Mouse (Mus musculus) heart, embryonic 12.5 days (tissue): Measurements from ENCODE around the gene Synm. TPM values are rescaled to one million over a fixed set of nuclear protein-coding genes. Genes with fewer than 3 reads are reported as not detected.

Experiments
- ATAC-seq: fragments of 200-750 bp; cut with Nextera tagmentation; 2 replicates; pipeline ENCODE4 v1.8.0; 2017; ENCODE audit warnings: moderate TSS enrichment, moderate library complexity; ENCODE audit not compliant: insufficient number of reproducible peaks, low FRiP score
- H3K27ac ChIP-seq: fragments of 300-500 bp; sonication (generic); 2 replicates; pipeline ENCODE4 v1.5.1; 2016; ENCODE audit warnings: mild to moderate bottlenecking, moderate library complexity; ENCODE audit not compliant: poor library complexity, severe bottlenecking
- H3K27me3 ChIP-seq: fragments of 300-500 bp; sonication (generic); replicated peaks from 2 replicates; pipeline ENCODE4 v1.6.1; 2016; ENCODE audit warnings: mild to moderate bottlenecking, moderate library complexity
- H3K36me3 ChIP-seq: fragments of 300-500 bp; sonication (generic); 2 replicates; pipeline ENCODE4 v1.6.1; 2016; ENCODE audit warnings: mild to moderate bottlenecking, moderate library complexity
- H3K4me1 ChIP-seq: fragments of 300-500 bp; sonication (generic); replicated peaks from 2 replicates; pipeline ENCODE4 v1.6.1; 2016; ENCODE audit warnings: mild to moderate bottlenecking
- H3K4me2 ChIP-seq: fragments of 300-500 bp; sonication (generic); 2 replicates; pipeline ENCODE4 v1.6.1; 2016; ENCODE audit warnings: mild to moderate bottlenecking, moderate library complexity
- H3K4me3 ChIP-seq: fragments of 300-500 bp; sonication (generic); 2 replicates; pipeline ENCODE4 v1.5.1; 2016; ENCODE audit warnings: mild to moderate bottlenecking
- H3K9ac ChIP-seq: fragments of 300-500 bp; sonication (generic); 2 replicates; pipeline ENCODE4 v1.6.1; 2016; ENCODE audit warnings: mild to moderate bottlenecking, moderate library complexity
- H3K9me3 ChIP-seq: fragments of 300-500 bp; sonication (generic); replicated peaks from 2 replicates; pipeline ENCODE4 v1.6.1; 2016; ENCODE audit warnings: mild to moderate bottlenecking, moderate library complexity
- WGBS: fragments of 180-500 bp; shearing (Covaris S2); methylation state at CpG from one replicate; pipeline ENCODE4 v1.1.7; 2016; 5-methylcytosine and 5-hydroxymethylcytosine counted together
- polyA plus RNA-seq: library from polyadenylated mRNA; unstranded; fragments of >200 nt; fragmentation: Nextera tagmentation; extraction: Ambion mirVana; gene quantifications from 2 replicates; pipeline ENCODE4 v1.2.1, GENCODE M21; 2016

Gene Synm
- polyA plus RNA-seq, 1 experiment from 2014 or later = 6.6 TPM

- Histone ChIP-seq H3K27me3 (no peaks in the 10 kb centered on the region), H3K9ac (no peak overlapping the region), H3K27ac (0 out of 2 replicates have a peak overlapping the region, but pooled peaks have one; percentile 10), H3K4me1 (peaks cover 35% of the 10 kb centered on the region), H3K4me2 (no peak overlapping the region), H3K9me3 (no peaks in the 10 kb centered on the region), H3K36me3 (peaks cover 10% of the 10 kb centered on the region), H3K4me3 (no peak overlapping the region)
- no peak for ATAC-seq
Measured at GRCm38 (mm10) chr7:67700846-67701245, 58.7 kb downstream of the Synm start.

- ATAC-seq = no peak
- Histone ChIP-seq H3K9ac (no peak overlapping the region), H3K4me3 (no peak overlapping the region), H3K4me1 (peaks cover 22% of the 10 kb centered on the region), H3K9me3 (no peaks in the 10 kb centered on the region), H3K36me3 (peaks cover 10% of the 10 kb centered on the region), H3K4me2 (no peak overlapping the region), H3K27ac (no peak overlapping the region), H3K27me3 (no peaks in the 10 kb centered on the region)
- 90% methylated on average over 4 of the region's 4 CpGs for WGBS
Measured at GRCm38 (mm10) chr7:67699301-67699700, 60.2 kb downstream of the Synm start.

- H3K4me1 ChIP-seq = peaks cover 17% of the 10 kb centered on the region
- ATAC-seq = no peak
- H3K27ac ChIP-seq = no peak overlapping the region
- H3K36me3 ChIP-seq = peaks cover 16% of the 10 kb centered on the region
- 85% methylated on average over 28 of the region's 28 CpGs for WGBS
- H3K4me3 ChIP-seq = no peak overlapping the region
- H3K9me3 ChIP-seq = no peaks in the 10 kb centered on the region
- no peaks in the 10 kb centered on the region for H3K27me3 ChIP-seq
- no peak overlapping the region for H3K4me2 ChIP-seq
- H3K9ac ChIP-seq = no peak overlapping the region
Measured at GRCm38 (mm10) chr7:67697892-67698630, 61.5 kb downstream of the Synm start.

GRCm38 (mm10) chr7:67695906-67696305 lies 63.6 kb downstream of the Synm start:
- Histone ChIP-seq H3K4me3 (no peak overlapping the region), H3K4me2 (no peak overlapping the region), H3K27ac (no peak overlapping the region), H3K27me3 (no peaks in the 10 kb centered on the region), H3K9me3 (no peaks in the 10 kb centered on the region), H3K4me1 (peaks cover 22% of the 10 kb centered on the region), H3K9ac (no peak overlapping the region), H3K36me3 (peaks cover 19% of the 10 kb centered on the region)
- ATAC-seq = no peak
- WGBS = 76% methylated on average over 7 of the region's 7 CpGs

GRCm38 (mm10) chr7:67692791-67693538 lies 66.6 kb downstream of the Synm start:
- Histone ChIP-seq H3K9ac (no peak overlapping the region), H3K4me3 (no peak overlapping the region), H3K36me3 (peaks cover 9% of the 10 kb centered on the region), H3K27me3 (no peaks in the 10 kb centered on the region), H3K4me2 (no peak overlapping the region), H3K4me1 (peaks cover 32% of the 10 kb centered on the region), H3K9me3 (no peaks in the 10 kb centered on the region), H3K27ac (no peak overlapping the region)
- no peak for ATAC-seq
- WGBS = 86% methylated on average over 23 of the region's 23 CpGs

GRCm38 (mm10) chr7:67692141-67692540 lies 67.4 kb downstream of the Synm start:
- Histone ChIP-seq H3K36me3 (peaks cover 9% of the 10 kb centered on the region; the same call in 1 of the 2 replicates), H3K27ac (0 out of 2 replicates have a peak overlapping the region, but pooled peaks have one; percentile 42), H3K4me3 (no peak overlapping the region), H3K4me1 (peaks cover 32% of the 10 kb centered on the region), H3K4me2 (no peak overlapping the region), H3K9me3 (no peaks in the 10 kb centered on the region), H3K9ac (no peak overlapping the region), H3K27me3 (no peaks in the 10 kb centered on the region)
- no peak for ATAC-seq
- WGBS = 24% methylated on average over 3 of the region's 3 CpGs

GRCm38 (mm10) chr7:67691036-67691435 lies 68.5 kb downstream of the Synm start:
- H3K27me3 ChIP-seq = no peaks in the 10 kb centered on the region
- ATAC-seq = 0 out of 2 replicates have a peak, but pooled peaks have one; percentile 29
- 29% methylated on average over 6 of the region's 6 CpGs for WGBS
- peaks cover 32% of the 10 kb centered on the region for H3K4me1 ChIP-seq
- H3K4me2 ChIP-seq = no peak overlapping the region
- H3K9ac ChIP-seq = peak overlapping the region; percentile 48; the same call in 1 of the 2 replicates
- H3K4me3 ChIP-seq = no peak overlapping the region
- peaks cover 9% of the 10 kb centered on the region; the same call in 1 of the 2 replicates for H3K36me3 ChIP-seq
- H3K27ac ChIP-seq = peak overlapping the region; percentile 42
- H3K9me3 ChIP-seq = no peaks in the 10 kb centered on the region

- H3K9ac ChIP-seq = no peak overlapping the region
- peaks cover 32% of the 10 kb centered on the region for H3K4me1 ChIP-seq
- H3K4me2 ChIP-seq = no peak overlapping the region
- no peak overlapping the region for H3K27ac ChIP-seq
- no peak overlapping the region for H3K4me3 ChIP-seq
- WGBS = 76% methylated on average over 7 of the region's 7 CpGs
- peaks cover 3% of the 10 kb centered on the region; the same call in 1 of the 2 replicates for H3K9me3 ChIP-seq
- peaks cover 16% of the 10 kb centered on the region for H3K36me3 ChIP-seq
- H3K27me3 ChIP-seq = no peaks in the 10 kb centered on the region
- ATAC-seq = no peak
Measured at GRCm38 (mm10) chr7:67689793-67690192, 69.7 kb downstream of the Synm start.

- Histone ChIP-seq H3K4me2 (no peak overlapping the region), H3K9ac (no peak overlapping the region), H3K36me3 (peaks cover 18% of the 10 kb centered on the region), H3K9me3 (peaks cover 3% of the 10 kb centered on the region; the same call in 1 of the 2 replicates), H3K27ac (no peak overlapping the region), H3K4me1 (peaks cover 32% of the 10 kb centered on the region), H3K27me3 (no peaks in the 10 kb centered on the region), H3K4me3 (no peak overlapping the region)
- WGBS = 18% methylated on average over 3 of the region's 3 CpGs
- ATAC-seq = no peak
Measured at GRCm38 (mm10) chr7:67688281-67688680, 71.3 kb downstream of the Synm start.

- Histone ChIP-seq H3K27me3 (no peaks in the 10 kb centered on the region), H3K36me3 (peaks cover 20% of the 10 kb centered on the region), H3K9ac (no peak overlapping the region), H3K4me2 (no peak overlapping the region), H3K4me3 (no peak overlapping the region), H3K4me1 (peaks cover 17% of the 10 kb centered on the region), H3K9me3 (peaks cover 3% of the 10 kb centered on the region; the same call in 1 of the 2 replicates), H3K27ac (no peak overlapping the region)
- ATAC-seq = no peak
- WGBS = 92% methylated on average over 3 of the region's 3 CpGs
Measured at GRCm38 (mm10) chr7:67686545-67686944, 73.0 kb downstream of the Synm start.

GRCm38 (mm10) chr7:67683006-67683405 lies 76.5 kb downstream of the Synm start:
- no peak for ATAC-seq
- Histone ChIP-seq H3K27me3 (no peaks in the 10 kb centered on the region), H3K4me2 (no peak overlapping the region), H3K36me3 (peaks cover 38% of the 10 kb centered on the region), H3K9me3 (peaks cover 3% of the 10 kb centered on the region; the same call in 1 of the 2 replicates), H3K4me1 (no peaks in the 10 kb centered on the region), H3K4me3 (no peak overlapping the region), H3K9ac (no peak overlapping the region), H3K27ac (no peak overlapping the region)
- WGBS = 81% methylated on average over 16 of the region's 16 CpGs
